Mouse (Mus musculus): Measurements from ENCODE around the gene Foxb2. TPM values are rescaled to one million over a fixed set of nuclear protein-coding genes. Genes with fewer than 3 reads are reported as not detected.

Gene Foxb2
- total RNA-seq, 4 experiments from 2014 or later = not detected

Other genes with a start within 250 kb of the Foxb2 start
- gene Vps13a, start 92.9 kb downstream of the Foxb2 start, total RNA-seq (2022) = 10 to 100 TPM; 30.8 to 42.7 (median 40.3) TPM
- 10 to 100 TPM; 75.4 to 98.4 (median 87.2) TPM for gene Prune2, start 82.3 kb upstream of the Foxb2 start, total RNA-seq (2022)